Mouse (Mus musculus) myocyte (in vitro differentiated cells): ENCODE measurements around the gene Gnl2.

ENCODE experiments used
- CEBPB ChIP-seq: IDR thresholded peaks from 2 replicates; pipeline ENCODE4 v1.6.1; 2011; ENCODE audit warnings: mild to moderate bottlenecking, moderate library complexity; ENCODE audit not compliant: poor library complexity, insufficient read depth, severe bottlenecking
- E2F4 ChIP-seq: IDR thresholded peaks from one replicate; pipeline ENCODE4 v1.6.1; 2011; ENCODE audit warnings: mild to moderate bottlenecking, control low read depth, moderate library complexity; ENCODE audit not compliant: insufficient read depth
- MAX ChIP-seq: IDR thresholded peaks from one replicate; pipeline ENCODE4 v1.6.1; 2011; ENCODE audit warnings: low read depth, mild to moderate bottlenecking, control low read depth
- MYOD1 ChIP-seq, 3 experiments: IDR thresholded peaks; one replicate each; pipeline ENCODE4 v1.6.1; 2011; ENCODE audit warnings: control low read depth in 2 of 3, low read depth in 2 of 3, mild to moderate bottlenecking in 2 of 3, moderate library complexity in 1 of 3; ENCODE audit not compliant: insufficient read length in 2 of 3, control insufficient read depth in 1 of 3
- MYOG ChIP-seq, 3 experiments: IDR thresholded peaks; one replicate each; pipeline ENCODE4 v1.6.1; 2011; ENCODE audit warnings: control low read depth in 2 of 3, low read depth in 2 of 3, mild to moderate bottlenecking in 2 of 3; ENCODE audit not compliant: insufficient read length in 2 of 3, control insufficient read depth in 1 of 3, insufficient read depth in 1 of 3
- POLR2A ChIP-seq: IDR thresholded peaks from one replicate; pipeline ENCODE4 v1.6.1; 2011; ENCODE audit warnings: low read depth, mild to moderate bottlenecking, control low read depth, moderate library complexity; ENCODE audit not compliant: insufficient read length
- POLR2AphosphoS2 ChIP-seq: IDR thresholded peaks from one replicate; pipeline ENCODE4 v1.6.1; 2011; ENCODE audit warnings: low read depth, control low read depth; ENCODE audit not compliant: insufficient read length
- SRF ChIP-seq: IDR thresholded peaks from one replicate; pipeline ENCODE4 v1.6.1; 2011; ENCODE audit warnings: low read depth; ENCODE audit not compliant: control insufficient read depth, insufficient read length
- TCF12 ChIP-seq: IDR thresholded peaks from one replicate; pipeline ENCODE4 v1.6.1; 2011; ENCODE audit warnings: mild to moderate bottlenecking, control low read depth; ENCODE audit not compliant: poor library complexity, insufficient read depth, severe bottlenecking
- TCF3 ChIP-seq: IDR thresholded peaks from one replicate; pipeline ENCODE4 v1.6.1; 2011; ENCODE audit warnings: low read depth, control low read depth; ENCODE audit not compliant: insufficient read length
- USF1 ChIP-seq: IDR thresholded peaks from one replicate; pipeline ENCODE4 v1.6.1; 2011; ENCODE audit warnings: low read depth, mild to moderate bottlenecking, control low read depth, moderate library complexity

DNA sequence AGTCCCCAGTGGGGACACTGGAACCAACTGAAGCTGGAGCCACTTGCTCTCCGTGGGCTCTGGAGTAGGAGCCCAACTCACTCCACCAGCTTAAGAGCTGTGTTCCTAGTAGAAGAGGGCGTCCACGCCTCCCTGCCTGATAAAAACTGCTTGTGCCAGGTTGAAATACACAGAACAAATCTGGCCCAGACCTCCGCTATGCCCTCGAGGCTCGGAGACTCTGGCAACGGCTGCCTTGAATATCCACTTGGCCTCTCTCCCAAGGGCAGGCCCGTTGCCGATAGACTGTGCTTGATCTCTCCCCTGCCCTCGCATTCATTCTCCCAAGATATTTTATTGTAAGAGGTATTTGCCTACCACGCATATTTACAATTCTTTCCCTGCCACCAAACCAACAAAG, 1.0 kb downstream of the Gnl2 start:
- no peak for TF ChIP-seq POLR2A
- no peak for TF ChIP-seq MAX
- TF ChIP-seq USF1, result no peak
- TF ChIP-seq POLR2AphosphoS2, result no peak
- no peak for TF ChIP-seq TCF12
- TF ChIP-seq E2F4, result no peak
- no peak for TF ChIP-seq SRF
- TF ChIP-seq MYOG (IDR thresholded peaks at IDR 0.05; ENCODE audit: control insufficient read depth in 1 of 3, insufficient read depth in 1 of 3, insufficient read length in 2 of 3, low read depth in 2 of 3), result no peak
- no peak for TF ChIP-seq MYOD1 (IDR thresholded peaks at IDR 0.05; ENCODE audit: control insufficient read depth in 1 of 3, insufficient read length in 2 of 3, low read depth in 2 of 3)
- TF ChIP-seq CEBPB, result no peak
- no peak for TF ChIP-seq TCF3
